Mouse (Mus musculus): Measurements from ENCODE around the gene Kcnip4.

Kcnip4 gene

GRCm38 (mm10) chr5:49524394-49525241 is at the start of gene Kcnip4:
TSS of gene Kcnip4 (minus strand) at chr5:49524907.
- peak; percentile 17 for DNase-seq (ENCODE audit: low read depth, low spot score)

- DNase-seq (ENCODE audit: low read depth, low spot score) = no peak
These were observed 47.2 kb upstream of the Kcnip4 start for GRCm38 (mm10) chr5:49571876-49572275.

DNA sequence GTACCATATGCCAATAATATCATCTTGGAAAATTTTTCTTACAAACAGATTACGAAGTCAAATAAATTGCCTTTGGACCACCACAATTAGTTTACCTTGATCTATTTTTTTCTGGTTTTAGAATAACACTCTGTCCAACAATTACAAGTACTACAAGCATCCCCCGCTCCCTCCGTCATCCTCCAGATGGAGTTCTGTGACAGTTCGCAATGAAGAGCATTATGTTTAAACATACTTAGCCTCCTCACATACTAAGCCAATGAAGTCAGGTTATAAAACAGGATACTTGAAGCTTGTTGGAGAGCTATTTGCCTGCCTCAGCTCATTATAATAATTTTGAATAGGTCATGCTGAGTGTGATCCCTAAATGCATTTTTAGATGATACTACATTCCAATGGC is 39.0 kb upstream of the Kcnip4 start:
- no peak for DNase-seq (ENCODE audit: low read depth, low spot score)

DNA sequence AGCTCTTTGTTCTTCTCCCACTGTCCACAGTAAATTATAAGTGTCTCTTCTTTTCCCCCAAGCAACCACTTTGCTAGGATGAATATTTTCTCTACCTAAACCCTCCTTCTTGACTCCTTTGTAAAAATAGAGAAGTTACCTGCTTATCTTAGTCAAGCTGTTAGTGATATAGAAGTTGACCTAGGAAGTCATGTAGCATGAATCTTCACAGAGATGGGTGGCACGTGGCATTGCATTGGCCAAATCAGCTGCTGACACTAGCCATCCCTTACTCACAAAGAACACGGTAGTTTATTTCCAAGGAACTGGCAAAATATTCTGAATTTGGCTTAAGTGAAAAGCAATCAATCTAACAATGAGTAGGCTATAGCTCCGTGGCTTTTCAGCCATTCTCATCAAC is 32.7 kb upstream of the Kcnip4 start:
- DNase-seq (ENCODE audit: low read depth, low spot score) = no peak

GRCm38 (mm10) chr5:49547884-49548283 is 23.2 kb upstream of the Kcnip4 start:
- DNase-seq (ENCODE audit: low read depth, low spot score) = no peak

DNA sequence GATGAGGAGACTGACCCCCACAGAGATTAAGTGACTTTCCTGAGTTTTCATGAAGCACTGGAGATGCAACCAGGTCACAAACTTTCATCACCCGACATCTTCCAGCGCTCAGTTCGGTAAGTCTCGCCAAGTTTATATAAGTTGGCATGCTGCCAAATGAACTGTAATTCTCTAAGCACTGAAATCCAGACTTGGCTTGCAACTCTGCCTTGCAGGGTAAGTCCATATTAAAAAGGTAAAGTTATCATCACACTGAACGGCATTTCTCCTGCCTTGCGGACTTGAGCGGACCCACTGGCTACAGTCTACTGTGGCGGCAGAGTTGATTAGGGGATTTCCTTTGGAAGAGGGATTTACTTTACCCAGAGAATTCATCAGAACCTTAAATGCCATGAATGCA is 4.7 kb upstream of the Kcnip4 start:
- DNase-seq (ENCODE audit: low read depth, low spot score) = no peak

DNA sequence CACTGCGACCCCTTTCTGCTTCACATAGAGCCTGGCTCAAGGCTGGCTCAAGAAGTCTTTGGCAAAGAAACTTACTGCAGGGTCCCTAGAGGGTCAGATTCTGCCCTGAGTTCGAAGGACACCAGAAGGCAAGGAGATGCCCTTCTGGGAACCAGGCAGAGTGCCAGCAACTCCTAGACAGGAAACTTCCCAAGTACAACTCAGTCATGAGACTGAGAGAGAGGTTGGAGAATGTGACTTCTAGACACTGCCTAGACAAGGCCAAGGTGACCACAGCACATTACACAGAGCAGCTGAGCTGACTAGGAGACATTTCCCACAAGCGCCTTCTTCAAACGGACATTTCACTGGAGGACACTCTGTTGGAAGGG is 520 bp upstream of the Kcnip4 start:
- no peak for DNase-seq (ENCODE audit: low read depth, low spot score)

DNA sequence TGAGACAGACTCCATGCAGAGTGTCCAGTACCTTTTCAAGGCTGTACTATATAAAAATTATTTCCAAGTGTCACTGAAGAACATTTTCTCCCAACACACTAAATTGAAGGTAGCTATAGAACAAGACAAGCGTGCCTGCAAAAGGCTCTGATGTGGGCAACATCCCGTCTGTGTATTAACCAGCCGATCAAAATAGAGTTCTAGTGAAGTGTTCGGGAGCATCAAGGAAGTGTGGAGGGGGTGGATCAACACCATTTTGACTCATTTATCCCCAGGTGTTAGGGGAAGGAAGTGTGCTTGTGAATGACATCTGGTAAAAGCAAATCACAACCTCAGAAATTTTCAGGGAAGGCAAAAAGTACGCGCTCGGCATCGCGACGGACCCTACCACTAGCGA is 712 bp downstream of the Kcnip4 start:
- DNase-seq (ENCODE audit: low read depth, low spot score) = peak; percentile 4

DNA sequence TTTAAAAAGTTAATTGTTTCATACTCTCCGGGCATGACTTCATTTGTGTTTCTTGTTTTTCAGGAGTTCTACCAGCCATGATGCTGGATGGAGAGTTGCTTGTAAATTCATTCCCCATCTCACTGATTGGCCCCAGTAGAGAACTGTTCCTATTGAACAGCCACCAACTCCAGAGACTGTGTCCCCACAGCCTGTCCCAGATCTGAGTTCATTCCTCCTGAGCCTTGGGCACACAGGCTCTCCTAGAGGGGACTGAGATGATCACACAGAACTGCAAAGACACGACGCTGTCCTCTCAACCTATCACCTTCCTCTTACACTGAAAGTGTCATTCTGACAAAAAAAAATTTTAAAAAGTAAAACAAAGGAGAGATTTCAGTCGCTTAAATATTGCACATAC is 1.7 kb downstream of the Kcnip4 start:
- no peak for DNase-seq (ENCODE audit: low read depth, low spot score)

DNA sequence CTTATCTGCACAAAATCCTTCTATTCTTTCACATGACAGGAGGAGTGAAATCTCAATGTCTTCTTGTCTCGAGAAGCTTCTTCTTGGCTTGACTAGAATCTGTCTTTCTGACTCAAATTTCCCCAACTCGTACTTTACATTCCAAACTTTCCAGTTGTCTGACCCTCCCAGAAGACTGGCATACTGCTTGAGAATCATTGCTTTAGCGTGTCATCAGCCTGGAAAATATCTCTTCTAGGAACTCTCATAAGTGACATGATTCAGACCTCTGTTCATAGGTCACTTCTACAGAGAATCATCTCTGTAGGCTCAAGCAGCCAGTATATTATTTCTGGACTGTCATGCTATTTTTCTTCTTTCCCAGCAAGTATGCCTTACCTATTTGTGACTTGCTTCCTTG is 26.0 kb downstream of the Kcnip4 start:
- no peak for DNase-seq (ENCODE audit: low read depth, low spot score)

- no peak for DNase-seq (ENCODE audit: low read depth, low spot score)
These were observed 37.4 kb downstream of the Kcnip4 start for GRCm38 (mm10) chr5:49487270-49487669.

GRCm38 (mm10) chr5:49470738-49471137 is 54.0 kb downstream of the Kcnip4 start:
- DNase-seq (ENCODE audit: low read depth, low spot score) = no peak

DNA sequence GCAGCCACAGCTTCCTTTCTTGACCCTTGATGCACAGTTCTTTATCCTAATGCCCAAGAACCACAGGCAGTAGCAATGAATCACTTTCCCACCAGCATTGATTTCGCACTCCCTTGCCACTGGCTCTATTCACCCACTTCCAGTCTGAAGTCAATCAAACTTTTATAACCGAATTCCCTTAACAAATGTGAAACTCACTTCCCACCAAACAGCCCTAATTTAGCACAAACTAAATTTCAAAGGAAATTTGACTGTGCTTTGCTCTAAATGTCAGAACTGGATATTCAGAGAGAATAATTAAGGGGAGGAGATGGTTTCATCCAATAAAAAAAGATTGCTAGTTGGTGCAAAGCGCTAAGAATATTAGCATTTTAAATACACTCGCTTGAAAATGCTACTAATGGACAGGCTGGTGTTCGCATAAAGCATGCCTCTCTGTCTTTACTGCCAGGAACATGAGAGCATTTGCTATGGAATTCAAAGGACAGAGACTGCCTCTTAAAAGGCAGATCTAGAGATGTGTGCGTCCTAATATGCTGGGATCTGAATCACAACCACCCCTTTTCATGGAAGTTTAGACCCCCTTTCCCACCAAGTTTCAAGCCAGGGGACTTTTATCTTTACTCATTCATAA is 63.9 kb downstream of the Kcnip4 start:
- no peak for DNase-seq (ENCODE audit: low read depth, low spot score)

- no peak for DNase-seq (ENCODE audit: low read depth, low spot score)
These were observed 71.6 kb downstream of the Kcnip4 start for GRCm38 (mm10) chr5:49453100-49453499.

DNA sequence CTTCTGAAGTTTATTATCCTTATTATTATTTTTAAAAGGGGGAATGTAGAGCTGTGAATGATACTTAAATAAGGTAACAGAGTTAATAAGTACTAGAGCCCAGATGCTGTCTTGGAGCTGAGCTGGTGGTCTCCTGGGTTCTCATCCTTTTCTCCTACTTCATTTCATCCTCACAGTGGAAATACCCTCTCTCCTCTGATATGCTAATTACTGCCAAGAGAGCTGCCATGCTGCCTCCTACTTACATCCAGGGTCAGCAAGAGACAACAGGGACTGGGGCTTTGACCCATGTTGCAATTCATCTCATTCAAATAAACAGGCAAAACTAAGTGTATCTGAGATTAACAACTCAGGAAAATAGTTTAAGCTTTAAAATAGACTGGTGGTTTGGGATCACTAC is 73.4 kb downstream of the Kcnip4 start:
- DNase-seq (ENCODE audit: low read depth, low spot score) = no peak

DNA sequence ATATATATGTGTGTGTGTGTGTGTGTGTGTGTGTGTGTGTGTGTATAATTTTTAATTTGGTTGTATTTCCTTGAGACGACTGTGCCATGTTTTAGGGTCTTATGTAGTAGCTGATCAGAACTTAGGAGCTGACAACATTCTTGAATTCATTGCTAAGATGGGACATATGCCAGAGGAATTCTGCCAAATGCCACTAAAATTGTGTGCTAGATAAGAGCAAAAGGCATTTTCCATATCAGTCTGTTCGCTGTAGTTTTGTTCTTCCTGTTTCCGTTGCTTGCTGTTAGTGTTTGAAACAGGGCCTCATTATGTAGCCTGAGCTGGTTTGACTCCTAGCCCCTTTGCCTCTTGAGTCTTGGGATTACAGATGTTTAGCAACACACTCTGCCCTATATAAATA is 73.8 kb downstream of the Kcnip4 start:
- no peak for DNase-seq (ENCODE audit: low read depth, low spot score)

GRCm38 (mm10) chr5:49437236-49437635 is 87.5 kb downstream of the Kcnip4 start:
- no peak for DNase-seq (ENCODE audit: low read depth, low spot score)

GRCm38 (mm10) chr5:49427689-49428088 is 97.0 kb downstream of the Kcnip4 start:
- DNase-seq (ENCODE audit: low read depth, low spot score) = no peak

- DNase-seq (ENCODE audit: low read depth, low spot score) = no peak
These were observed 105.0 kb downstream of the Kcnip4 start for GRCm38 (mm10) chr5:49419707-49420106.

DNA sequence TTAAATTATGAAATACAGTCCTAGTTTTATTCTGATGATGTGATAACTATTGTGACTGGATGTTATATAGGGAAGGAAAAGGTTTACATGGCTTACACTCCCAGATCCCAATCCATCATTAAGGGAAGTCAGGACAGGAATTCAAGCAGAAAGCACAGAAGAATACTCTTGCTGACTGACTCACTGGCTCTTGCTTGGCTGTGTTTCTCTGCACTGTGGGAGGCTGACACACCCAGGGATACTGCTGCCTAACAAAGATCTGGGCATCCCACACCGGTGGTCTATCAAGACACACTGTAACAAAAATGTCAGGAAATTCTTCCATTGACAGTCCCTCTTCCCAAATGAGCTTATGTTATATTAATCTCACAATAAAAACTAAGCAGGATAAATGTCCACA is 116.4 kb downstream of the Kcnip4 start:
- no peak for DNase-seq (ENCODE audit: low read depth, low spot score)

GRCm38 (mm10) chr5:49370543-49371076 is 154.1 kb downstream of the Kcnip4 start:
- DNase-seq (ENCODE audit: low read depth, low spot score) = peak; percentile 32

GRCm38 (mm10) chr5:49368636-49369423 is 155.9 kb downstream of the Kcnip4 start:
- peak; percentile 60 for DNase-seq (ENCODE audit: low read depth, low spot score)
